Mouse (Mus musculus) erythroblast, adult 5-6 weeks (primary cell): ENCODE results near the gene Paf1. TPM values are rescaled to one million over a fixed set of nuclear protein-coding genes. Genes with fewer than 3 reads are reported as not detected.

ENCODE experiments used
- ATAC-seq: replicated peaks from 2 replicates; pipeline ENCODE4 v1.8.0; 2016; ENCODE audit warnings: moderate number of reproducible peaks, mild to moderate bottlenecking, moderate TSS enrichment, inconsistent platforms; ENCODE audit not compliant: poor library complexity, low FRiP score, severe bottlenecking
- total RNA-seq, 2 experiments: library from RNA; stranded (forward) in 1 of 2; stranded (reverse) in 1 of 2; fragments of 150-400 nt in 1 of 2; fragments of 200-764, 138-1000 nt in 1 of 2; gene quantifications; 2 replicates each; pipeline versions ENCODE4 v1.2.3 to v1.2.4; 2015 to 2017; ENCODE audit warnings: low replicate concordance in 2 of 2

Gene Paf1
- total RNA-seq, 2 experiments from 2014 or later, result 24.7 to 32.9 TPM

- no peak for ATAC-seq
Observed at GRCm38 (mm10) chr7:28423018-28423417, 30.3 kb downstream of the Paf1 start.

- no peak for ATAC-seq
Observed at GRCm38 (mm10) chr7:28427738-28428137, 35.0 kb downstream of the Paf1 start.

- ATAC-seq, result no peak
Observed at GRCm38 (mm10) chr7:28430512-28430911, 37.8 kb downstream of the Paf1 start.

- no peak for ATAC-seq
Observed at GRCm38 (mm10) chr7:28432252-28432651, 39.5 kb downstream of the Paf1 start.

GRCm38 (mm10) chr7:28435660-28436259 lies 43.0 kb downstream of the Paf1 start:
- ATAC-seq, result no peak

GRCm38 (mm10) chr7:28436271-28436904 lies 43.6 kb downstream of the Paf1 start:
- ATAC-seq, result peak; percentile 94

GRCm38 (mm10) chr7:28436932-28437570 lies 44.3 kb downstream of the Paf1 start, which contains the start of gene Gmfg:
TSS of gene Gmfg (plus strand) at chr7:28437447.
- ATAC-seq, result peak; percentile 76

GRCm38 (mm10) chr7:28437964-28438363 lies 45.2 kb downstream of the Paf1 start:
- ATAC-seq, result no peak

- ATAC-seq, result no peak
Observed at GRCm38 (mm10) chr7:28438771-28439170, 46.0 kb downstream of the Paf1 start.

- ATAC-seq, result no peak
Observed at GRCm38 (mm10) chr7:28440739-28441138, 48.0 kb downstream of the Paf1 start.

GRCm38 (mm10) chr7:28441776-28442485 lies 49.2 kb downstream of the Paf1 start:
- no peak for ATAC-seq

GRCm38 (mm10) chr7:28442688-28443087 lies 49.9 kb downstream of the Paf1 start:
- no peak for ATAC-seq

- ATAC-seq, result no peak
Observed at GRCm38 (mm10) chr7:28444344-28444974, 51.7 kb downstream of the Paf1 start.

- ATAC-seq, result peak; percentile 74
Observed at GRCm38 (mm10) chr7:28446446-28446845, 53.7 kb downstream of the Paf1 start.

GRCm38 (mm10) chr7:28447101-28447830 lies 54.5 kb downstream of the Paf1 start:
- no peak for ATAC-seq

- ATAC-seq, result no peak
Observed at GRCm38 (mm10) chr7:28447865-28448820, 55.4 kb downstream of the Paf1 start.
